Mouse (Mus musculus): ENCODE data around the gene B230217C12Rik.
"Not testable (repeated sequence)": the region's sequence is repeated elsewhere in the genome, so short reads cannot be mapped to it uniquely, and the experiment has no call there.

The B230217C12Rik gene

DNA sequence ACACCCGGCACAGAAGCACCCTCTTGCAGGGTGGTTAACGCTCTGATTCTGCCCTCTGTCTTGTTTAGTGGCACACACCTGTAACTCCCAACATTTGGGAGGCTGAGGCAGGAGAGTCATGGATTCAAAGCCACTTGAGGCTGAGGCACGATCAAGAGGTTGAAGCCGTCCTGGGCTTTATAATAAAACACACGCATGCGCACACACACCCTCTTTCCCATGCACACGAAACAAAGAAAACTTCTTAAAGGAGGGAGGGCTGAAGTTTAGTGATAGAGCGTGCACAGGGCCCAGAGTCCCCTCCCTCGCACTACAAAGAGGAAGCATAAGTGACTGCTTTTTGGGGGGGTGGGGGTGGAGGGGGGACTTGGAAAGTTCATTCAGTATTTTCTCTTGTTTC, 14.6 kb upstream of the B230217C12Rik start:
- DNase-seq (ENCODE audit: low spot score), result no peak

DNA sequence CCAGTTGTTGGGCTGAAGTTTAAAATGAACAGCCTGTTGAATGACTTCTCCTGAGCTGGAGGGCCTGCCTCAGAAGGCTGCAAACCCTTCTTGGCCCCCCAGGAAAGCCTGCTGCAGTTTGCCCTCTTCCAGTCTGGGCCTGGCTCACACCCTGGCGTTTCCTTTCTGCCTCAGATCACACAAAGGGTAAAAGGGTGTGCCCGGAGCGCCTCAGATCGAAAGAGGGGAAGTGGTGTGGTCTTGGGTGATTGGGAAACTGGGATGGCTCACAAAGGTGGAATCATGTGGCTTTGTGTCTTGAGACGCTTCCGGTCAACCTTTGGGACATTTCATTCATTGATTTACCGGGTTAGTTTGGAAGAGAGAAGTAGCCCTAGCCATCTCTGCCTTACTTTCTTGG, 14.2 kb upstream of the B230217C12Rik start:
- DNase-seq (ENCODE audit: low spot score), result no peak

DNA sequence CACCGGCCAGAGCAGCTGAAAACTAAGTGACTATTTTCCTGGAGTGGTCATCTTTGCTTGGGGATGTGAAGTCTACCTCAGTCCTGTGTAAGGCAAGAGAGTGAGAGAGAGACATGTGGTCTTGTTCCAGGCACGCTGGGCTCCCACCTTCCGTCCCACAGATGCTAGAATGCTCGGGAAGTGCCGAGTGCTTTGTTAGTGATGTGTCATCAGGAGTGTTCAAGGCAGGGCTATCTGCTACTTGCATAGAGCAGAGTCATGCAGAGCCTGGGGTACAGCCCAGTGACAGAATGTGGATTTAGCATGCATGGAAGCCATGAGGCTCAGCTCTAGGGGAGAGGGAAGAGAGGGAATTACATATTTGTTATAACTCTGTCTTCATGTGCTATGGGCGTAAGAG, 12.9 kb upstream of the B230217C12Rik start:
- DNase-seq (ENCODE audit: low spot score), result no peak

DNA sequence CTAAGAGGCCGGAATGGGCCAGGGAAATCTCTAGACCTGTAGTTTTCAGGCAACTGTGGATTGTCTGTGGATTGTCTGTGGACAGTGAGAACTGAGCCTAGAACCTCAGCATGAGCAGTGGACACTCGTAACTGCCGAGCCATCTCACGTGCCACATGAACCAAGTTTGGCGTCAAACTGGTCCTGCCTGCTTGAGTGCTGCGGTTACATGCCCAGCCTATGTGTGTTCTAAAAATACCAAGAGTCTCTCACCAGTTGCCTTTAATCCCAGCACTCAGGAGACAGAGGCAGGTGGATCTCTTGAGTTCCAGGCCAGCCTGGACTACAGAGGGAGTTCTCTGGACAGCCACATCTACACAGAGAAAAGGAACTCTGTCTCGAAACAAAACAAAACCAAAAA, 11.2 kb upstream of the B230217C12Rik start:
- DNase-seq (ENCODE audit: low spot score), result no peak

DNA sequence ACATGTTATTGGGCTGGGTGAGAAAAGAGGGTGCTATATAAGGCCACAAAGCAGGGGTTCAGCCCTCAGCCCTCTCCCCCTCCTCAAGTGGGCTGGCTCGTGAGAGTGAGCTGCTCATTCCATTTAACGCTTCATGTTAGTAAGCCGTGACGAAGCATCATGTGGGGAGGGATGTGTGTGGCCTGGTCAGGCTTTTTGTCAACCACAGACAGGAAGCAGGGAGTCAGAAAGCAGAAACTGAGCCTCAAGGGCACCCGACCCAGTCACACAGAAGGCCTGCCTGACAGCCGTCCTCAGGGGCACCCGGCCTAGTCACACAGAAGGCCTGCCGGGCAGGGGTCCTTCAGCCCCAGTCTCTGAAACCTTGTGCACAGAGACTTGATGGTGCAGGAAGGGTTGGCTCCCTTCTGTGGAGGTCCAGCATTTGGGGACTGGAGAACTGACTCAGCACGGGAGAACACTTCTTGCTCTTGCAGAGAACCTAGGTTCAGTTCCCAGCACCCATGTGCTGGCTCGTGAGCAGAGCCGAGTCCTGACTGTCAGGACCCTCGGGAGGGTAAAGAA, 10.6 kb upstream of the B230217C12Rik start:
- no peak for DNase-seq (ENCODE audit: low spot score)

DNA sequence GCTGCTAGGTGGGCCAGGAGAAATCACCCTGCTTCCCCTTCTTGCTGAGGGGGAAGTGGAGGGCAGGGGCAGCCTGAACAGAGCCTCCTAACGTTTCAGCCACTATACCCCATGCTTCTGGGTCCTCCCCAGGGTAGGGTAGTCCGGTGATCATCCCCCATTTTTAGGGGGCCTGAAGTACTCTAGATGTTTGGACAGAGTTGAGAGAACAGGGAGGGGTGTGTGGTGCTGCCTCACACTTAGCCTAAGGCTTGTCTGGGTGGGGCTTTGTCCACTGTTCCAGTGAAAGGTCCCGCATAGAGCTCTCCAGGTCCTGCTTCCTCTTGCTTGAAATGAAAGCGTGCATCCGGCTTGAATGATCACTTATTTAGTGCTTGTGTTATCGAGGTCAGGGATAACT, 10.1 kb upstream of the B230217C12Rik start:
- DNase-seq (ENCODE audit: low spot score), result no peak

DNA sequence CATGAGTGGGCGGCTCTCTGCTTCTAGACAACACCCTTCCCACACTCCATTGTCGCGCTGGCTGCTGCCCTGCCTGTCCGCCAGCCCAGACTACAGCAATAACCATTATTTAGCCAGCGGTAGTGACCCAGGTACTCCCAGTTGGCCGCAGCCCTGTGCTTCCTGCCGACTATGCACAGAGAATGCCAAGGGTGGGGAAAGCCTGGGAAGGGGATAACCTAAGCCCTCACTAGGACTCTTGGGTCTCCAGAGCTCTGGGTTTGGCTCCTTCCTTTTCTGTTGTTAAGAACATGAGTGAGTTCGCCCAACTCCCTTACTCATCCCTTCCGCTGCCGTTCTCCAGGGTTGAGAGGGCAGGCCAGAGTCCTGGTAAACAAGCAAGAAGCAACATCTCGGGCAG, 8.6 kb upstream of the B230217C12Rik start:
- DNase-seq (ENCODE audit: low spot score), result no peak

DNA sequence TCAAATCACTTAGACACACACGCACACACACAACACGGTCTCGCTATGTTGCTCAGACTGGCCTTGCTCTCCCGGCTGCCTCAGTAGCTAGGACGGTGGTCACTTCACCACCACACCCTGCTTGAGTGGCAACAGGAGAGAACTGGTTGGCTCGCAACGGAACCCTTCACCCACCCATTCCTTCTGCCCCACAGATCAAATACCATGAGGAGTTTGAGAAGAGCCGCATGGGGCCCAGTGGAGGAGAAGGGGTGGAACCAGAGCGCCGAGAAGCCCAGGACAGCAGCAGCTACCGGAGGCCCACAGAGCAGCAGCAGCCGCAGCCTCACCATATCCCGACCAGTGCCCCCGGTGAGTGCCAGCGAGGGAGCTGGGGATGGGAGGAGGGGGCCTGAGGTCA, 7.2 kb upstream of the B230217C12Rik start:
- DNase-seq (ENCODE audit: low spot score), result no peak

DNA sequence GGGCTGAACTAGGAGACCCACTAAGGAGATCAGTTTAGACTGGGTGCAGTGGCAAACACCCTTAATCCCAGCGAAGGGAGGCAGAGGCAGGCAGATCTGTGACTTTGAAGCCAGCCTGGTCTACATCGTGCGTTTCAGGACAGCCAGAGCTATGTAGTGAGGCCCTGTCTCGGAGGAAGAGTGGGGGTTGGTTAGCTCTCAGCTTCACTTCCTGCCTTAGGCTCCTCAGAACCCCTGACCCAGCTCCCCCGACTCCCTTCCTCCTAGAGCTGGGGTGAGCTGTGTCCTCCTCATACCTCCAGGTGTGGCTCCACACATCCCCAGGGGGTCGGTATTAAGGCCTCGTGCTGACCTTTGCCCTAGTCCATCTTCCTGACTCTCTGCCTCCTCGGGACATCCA, 4.0 kb upstream of the B230217C12Rik start:
- no peak for DNase-seq (ENCODE audit: low spot score)

DNA sequence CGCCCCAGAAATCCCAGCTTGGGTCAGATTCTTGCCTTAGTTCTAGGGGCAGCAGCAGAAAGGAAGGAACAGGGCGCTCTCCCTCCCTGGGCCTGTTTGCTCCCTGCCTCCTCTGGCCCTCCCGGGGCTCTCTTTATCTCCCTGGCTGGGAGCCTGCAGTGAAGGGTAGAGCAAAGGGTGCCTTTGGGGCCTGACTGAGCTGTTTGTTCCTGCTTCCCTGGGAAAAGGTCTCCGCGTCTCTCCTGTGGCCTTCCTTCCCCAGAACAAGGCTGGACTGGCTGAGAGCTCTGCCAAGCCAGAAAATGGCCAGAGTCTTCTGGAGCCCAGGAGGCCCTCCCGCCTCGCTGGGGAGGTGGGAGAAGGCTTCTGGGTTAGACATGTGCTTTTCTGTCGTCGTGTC, 3.5 kb upstream of the B230217C12Rik start:
- not testable (repeated sequence) for DNase-seq (ENCODE audit: low spot score)

DNA sequence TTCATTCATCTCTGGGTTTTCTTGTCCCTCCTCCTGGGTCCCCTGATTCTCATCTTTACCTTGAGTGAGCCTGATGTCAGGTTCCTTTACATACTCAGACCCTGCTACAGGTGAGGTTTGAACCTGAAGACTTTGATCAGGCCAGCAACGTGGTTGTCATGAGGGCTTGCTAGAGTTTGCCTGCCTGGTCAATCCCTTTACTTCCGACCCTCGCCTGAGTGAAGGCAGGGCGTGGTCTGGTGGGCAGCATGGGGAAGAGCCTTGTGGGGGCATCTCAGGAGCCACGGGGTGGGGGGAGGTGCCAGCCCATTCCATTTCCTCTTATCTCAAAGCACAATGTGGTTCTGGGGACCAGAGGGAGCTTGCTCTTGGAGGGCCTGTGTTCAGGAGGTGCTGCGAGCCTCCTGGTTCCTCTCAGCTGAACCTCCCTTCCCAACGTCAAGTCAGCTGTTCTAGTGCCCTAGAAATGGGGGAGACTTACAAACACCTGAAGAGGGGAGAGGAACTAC, 2.9 kb upstream of the B230217C12Rik start:
- DNase-seq (ENCODE audit: low spot score), result peak; percentile 39

DNA sequence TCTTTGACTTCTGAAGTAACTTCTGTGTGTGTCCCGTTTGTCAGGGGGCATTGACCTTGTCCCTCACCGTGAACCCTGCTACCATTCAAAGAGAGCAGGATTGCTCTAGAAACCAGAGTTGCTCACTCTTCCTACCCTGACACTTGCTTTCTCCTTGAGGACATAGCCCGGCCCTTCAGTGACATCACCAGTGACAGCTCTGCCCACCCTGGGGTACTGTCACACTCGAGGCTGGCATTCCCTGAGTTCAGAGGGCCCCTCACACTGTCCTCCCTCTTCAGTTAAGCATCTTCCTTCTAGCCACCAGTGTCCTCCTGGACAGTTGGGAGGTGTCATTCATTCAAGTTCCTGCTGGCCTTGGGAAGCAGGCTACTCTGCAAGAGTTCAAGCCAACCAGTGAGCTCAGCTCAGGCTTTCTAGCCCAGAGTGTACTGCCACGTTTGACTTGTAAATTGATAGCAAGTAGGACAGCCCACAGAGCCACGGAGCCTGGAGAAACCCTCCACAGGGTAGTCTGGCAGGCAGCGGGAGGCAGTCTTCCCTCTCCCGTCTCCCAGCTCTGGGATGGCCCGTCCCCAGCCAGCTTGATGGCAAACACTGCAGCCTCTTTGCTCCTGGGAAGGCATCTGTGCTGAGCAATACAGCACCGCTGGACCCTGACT, 1.7 kb upstream of the B230217C12Rik start:
- no peak for DNase-seq (ENCODE audit: low spot score)

DNA sequence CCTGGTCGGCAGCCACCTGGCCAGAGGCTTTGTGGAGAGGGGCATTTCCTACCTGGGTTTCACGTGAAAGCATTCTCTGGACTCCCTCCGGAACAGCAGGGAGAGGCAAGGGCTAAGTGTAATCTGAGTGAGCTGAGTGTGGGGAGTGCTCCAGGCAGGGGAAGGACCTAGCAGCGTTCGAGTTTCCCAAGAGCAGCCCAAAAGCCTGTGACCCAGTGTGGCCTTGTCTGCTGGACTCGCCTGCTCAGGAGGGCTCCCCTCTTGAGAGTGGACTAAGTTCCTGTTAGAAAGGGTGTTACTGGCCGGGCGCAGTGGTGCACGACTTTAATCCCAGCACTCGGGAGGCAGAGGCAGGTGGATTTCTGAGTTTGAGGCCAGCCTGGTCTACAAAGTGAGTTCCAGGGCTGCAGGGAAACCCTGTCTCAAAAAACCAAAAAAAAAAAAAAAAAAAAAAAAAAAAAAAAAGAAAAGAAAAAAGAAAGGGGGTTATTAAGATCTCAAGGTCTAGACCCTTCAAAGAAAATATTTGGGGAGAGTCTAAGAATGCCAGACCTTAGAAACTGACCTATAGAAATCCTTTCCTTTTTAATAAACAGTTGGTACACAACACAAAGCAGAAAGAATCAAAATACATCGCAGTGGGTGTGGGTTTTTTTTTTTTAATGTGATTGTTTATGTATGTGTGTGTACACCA, 992 bp upstream of the B230217C12Rik start:
- DNase-seq (ENCODE audit: low spot score), result peak; percentile 41

DNA sequence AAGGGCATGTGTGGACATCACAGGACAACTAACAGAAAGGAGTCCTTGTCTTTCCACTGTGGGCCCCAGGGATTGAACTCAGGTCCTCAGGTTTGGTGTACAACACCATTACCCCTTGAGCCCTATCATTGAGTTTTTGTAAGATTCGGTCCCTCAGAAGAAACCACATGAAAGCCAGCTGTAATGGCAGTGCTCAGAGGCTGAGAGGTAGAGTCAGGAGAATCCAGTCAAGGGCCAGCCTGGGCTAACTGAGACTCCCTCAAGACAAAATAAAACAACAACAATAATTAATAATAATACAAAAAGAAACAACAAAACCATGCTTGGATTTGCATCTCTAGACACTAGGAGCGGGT, 467 bp upstream of the B230217C12Rik start:
- no peak for DNase-seq (ENCODE audit: low spot score)

DNA sequence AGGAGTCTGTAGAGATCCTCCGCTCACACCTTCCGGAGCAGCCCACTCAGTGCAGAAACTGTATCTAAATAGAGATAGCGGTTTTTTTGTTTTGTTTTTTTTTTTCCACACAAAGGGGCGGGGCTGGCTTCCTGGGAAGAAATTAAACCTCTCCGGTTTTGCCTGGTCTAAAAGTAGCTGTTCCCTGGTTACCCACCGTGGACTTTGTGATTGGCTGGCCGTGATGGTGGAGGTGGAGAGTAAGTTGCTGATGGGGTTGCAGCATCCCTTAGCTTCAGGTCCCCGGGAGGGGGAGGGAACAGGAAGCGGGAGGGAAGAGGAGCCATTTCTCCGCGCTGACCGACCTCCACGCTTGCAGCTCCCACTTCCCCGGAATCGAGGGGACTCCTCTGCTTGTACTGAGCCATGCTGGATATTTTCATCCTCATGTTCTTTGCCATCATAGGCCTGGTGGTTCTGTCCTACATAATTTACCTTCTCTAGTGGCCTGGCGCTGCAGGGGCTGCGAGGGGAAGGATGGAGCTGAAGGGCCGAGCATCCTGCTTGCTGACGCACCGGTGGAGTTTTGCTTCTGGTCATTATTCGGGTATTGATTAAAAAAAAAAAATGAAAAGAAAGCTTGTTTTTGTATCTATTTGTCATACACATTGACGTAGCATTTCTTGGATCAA, 546 bp downstream of the B230217C12Rik start:
- DNase-seq (ENCODE audit: low spot score), result peak; percentile 79

DNA sequence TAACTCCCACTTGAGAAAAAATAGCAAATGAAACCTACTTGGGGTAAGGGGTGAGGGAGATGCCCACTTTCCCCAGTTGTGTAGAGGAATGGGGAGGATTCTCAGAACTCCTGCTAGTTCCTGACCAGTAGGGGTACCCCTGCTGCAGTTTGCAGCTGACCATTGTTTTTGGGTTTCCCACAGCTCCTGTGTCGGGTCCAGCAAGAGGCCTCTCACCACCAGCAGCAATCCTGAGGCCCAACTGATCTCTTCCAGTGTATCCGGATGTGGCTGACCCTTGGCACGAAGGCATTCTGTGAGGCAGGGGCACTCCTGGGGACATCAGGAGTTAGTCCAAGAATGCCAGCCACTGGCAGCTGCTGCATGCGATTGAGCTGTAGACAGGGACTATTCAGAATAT, 1.4 kb downstream of the B230217C12Rik start:
- DNase-seq (ENCODE audit: low spot score), result no peak

DNA sequence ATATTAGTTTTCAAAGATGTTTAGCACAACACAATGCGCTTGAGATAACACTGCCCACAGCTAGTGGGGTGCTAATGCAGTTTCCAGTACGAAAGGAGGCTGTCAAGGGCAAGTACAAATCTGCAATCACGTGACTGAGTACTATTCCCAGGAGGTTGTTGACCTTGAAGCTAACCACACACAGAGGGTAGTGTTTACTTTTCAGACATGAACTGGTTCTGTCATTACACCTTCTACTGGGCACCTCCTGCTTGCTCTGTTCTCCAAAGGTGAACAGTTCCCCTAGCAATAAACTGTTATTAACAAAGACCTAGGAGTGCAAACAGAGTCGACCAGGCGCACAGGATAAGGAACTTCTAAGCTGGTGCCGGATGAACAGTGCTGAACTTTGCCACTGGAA, 9.8 kb downstream of the B230217C12Rik start:
- peak; percentile 33 for DNase-seq (ENCODE audit: low spot score)

DNA sequence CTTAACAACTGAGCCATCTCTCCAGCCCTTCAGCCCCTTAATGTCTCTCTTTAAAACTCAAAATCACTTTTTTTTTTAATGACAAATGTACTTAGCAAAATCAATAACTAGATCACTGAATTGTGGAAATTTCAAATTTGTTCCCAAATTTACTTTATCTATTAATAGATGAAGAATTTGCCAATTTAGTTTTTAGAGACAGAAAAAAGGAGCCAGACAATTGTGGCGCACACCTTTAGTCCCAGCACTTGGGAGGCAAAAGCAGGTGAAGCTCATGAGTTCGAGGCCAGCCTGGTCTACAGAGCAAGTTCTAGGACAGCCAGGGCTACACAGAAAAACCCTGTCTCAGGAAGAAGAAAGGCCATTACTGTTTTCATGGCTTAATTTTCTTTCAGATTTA, 11.0 kb downstream of the B230217C12Rik start:
- peak; percentile 1 for DNase-seq (ENCODE audit: low spot score)

DNA sequence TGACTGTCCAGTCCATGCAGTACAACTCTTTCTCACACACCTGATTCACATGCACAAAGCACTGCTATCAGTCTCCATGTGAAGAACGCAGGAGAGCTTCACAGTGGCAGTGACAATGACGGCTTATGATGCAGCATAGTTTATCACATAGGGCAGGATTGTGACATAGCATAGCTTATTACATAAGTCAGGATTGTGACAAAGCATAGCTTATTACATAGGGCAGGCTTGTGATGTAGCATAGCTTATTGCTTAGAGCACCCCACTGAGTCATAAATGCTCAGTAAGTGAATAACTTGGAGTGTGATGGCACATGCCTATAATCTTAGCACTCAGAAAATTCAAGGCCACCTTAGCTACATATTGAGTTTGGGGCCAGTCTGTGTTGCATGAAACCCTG, 14.9 kb downstream of the B230217C12Rik start:
- peak; percentile 17 for DNase-seq (ENCODE audit: low spot score)

DNA sequence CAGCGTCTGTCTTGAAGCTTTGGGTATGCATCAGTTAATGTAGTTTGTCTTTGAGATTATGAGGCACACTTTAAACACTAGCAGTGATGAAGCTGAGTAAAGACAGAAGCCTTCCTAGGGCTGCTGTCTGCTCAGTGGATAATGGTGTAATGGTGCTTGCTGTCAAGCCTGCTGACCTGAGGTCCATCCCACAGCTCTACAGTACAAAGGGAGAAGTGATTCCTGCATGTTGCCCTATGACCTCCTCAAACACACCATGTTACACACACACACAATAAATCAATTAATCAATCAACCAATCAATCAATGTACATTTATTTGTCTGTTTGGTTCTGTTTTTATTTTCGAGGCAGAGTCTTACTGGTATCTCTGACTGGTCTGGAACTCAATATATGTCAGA, 21.6 kb downstream of the B230217C12Rik start:
- DNase-seq (ENCODE audit: low spot score), result no peak

DNA sequence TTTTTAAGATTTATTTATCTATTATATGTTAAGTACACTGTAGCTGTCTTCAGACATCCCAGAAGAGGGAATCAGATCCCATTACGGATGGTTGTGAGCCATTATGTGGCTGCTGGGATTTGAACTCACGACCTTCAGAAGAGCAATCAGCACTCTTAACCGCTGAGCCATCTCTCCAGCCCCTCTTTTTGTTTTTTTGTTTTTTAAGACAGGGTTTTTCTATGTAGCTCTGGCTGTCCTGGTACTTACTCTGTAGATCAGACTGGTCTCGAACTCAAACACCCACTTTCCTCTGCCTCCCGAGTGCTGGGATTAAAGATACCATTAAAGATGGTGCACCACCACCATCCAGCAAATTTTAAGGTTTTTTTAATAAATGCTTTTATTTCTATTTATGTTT, 24.8 kb downstream of the B230217C12Rik start:
- DNase-seq (ENCODE audit: low spot score), result no peak

DNA sequence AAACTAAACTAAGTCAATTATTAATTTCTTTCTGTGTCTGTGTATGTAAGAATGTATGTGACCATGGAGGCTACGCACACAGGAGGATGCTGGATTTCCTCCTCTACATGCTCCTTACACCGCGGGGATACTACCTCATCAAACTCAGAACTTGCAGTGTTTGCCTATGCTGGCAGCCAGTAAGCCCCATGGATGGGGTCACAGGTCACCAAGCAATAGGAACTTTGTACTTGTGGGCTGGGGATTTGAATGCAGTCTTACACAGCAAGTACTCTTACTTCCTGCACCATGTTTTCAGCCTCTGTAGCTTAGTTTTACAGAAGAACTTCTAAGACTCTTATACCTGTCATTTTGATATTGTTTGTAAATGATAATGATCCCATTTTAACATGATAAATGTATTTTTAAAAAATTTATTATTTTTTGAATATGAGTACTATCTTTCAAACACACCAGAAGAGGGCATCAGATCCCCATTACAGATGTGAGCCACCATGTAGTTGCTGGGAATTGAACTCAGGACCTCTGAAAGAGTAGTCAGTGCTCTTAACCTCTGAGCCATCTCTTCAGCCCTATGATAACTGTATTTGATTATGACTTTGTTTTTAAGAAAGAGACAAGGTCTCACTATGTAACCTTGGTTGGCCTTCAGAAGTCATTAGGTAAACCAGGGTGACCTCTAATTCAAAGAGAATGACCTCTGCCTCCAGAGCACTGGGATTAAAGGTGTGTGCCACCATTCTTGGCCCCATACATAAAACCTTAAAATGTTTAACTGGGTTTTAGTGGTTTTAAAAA, 25.7 kb downstream of the B230217C12Rik start:
- no peak for DNase-seq (ENCODE audit: low spot score)
